Mouse (Mus musculus) T-helper 1 cell (primary cell): ENCODE data around the gene Taar8c.
"Not testable (repeated sequence)": the region's sequence is repeated elsewhere in the genome, so short reads cannot be mapped to it uniquely, and the experiment has no call there.

Experiments
- in situ Hi-C: fragments of 300-600 bp; cut with MboI, MseI; formaldehyde crosslinking; loops from one replicate; pipeline ENCODE4 v1.15.1; 2025; ENCODE audit warnings: high pct_unique_total_duplicates

Gene Taar8c

DNA sequence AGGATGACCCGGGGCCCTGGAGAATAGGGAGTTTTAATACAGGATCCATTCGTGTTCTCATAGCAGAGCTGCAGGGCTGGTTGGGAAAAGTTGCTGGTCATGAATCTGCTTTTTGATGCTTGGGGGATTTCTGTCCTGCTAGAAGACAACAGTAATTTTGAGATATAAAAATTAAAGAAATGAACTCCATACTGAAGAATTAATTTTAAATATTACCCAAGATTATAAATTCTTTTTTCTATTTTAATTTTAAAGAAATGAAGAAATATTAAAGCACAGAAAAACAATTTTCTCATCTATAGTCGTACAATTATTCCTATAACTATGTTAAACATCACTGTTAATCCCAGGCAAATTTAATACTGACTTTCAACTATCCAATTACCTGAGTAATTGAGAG is at the start of gene Taar8c:
Taar8c (minus strand) TSS at position 101 of the 400 bp plus-strand sequence.
- in situ Hi-C loops: not testable (repeated sequence)

DNA sequence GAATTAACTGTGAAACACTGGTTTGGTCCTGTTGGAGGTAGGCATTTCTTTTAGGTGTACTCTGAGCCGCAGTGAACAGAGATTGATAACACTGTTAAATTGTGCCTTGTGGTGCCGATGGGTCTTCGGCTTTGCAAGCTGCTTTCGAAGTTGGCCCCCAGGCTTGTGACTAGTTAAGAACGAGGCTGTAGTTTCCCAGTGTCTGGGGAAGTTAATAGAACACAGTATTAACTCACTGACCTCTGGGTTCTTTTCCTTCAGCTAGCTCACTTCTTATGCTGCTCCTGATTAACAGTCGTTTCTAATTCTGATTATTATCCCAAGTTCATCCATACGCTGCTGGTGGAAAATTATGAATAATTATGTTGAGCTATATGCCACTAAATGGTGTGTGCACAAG is 48.4 kb upstream of the Taar8c start:
- in situ Hi-C loops: no loop called here

DNA sequence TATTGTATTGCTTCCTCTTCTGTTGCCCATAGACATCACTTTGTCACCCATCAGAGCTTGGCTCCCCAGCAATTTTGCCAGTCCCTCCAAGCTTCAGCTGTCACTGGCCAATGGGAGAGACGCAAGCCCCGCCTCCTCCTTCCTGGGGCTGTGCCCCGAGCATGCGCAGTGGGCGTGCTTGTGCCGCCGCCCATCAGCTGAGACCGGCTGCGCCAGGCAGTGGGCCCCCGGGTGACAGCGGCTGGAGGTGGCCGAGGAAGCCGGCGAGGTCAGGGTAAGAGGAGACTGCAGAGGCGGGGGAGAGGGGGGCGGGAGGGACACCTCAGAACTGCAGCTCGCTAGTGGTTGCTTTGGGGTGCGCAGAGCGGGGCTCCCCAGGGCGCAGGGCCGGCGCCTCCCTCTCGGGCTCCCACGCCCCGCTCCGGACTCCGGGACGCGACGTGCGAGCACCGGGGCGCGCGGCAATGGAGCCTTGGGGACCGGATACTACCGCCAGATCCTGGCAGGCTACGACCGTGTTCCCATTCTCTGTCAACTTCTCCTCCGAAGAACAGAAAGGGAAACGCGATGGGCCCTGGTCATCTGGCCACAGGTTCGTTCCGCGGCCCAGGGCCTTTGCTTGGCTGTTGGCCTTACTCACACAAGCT is 47.5 kb upstream of the Taar8c start, which contains the start of gene Stx7:
Stx7 (plus strand) TSS at position 168 of the 647 bp plus-strand sequence.
- in situ Hi-C loops: no loop called here

DNA sequence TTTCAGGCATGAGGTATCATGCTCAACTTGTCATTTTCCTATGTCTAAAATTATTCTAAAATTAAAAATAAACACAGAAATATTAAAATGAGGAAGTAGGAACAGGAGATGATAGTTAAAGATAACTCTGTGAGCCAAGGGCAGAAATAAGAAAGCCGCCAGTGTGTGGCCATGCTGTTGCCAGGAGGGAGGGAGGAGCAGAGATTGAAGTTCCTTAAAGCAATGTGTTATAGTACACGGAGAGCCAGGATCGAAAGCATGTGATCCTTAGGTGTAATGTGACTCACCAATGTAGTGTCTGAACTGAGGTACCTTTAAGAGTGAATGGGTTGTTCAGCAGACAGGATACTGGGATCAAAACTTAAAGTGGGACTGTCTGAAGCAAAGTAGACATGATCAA is 41.0 kb upstream of the Taar8c start:
- in situ Hi-C loops: no loop called here

DNA sequence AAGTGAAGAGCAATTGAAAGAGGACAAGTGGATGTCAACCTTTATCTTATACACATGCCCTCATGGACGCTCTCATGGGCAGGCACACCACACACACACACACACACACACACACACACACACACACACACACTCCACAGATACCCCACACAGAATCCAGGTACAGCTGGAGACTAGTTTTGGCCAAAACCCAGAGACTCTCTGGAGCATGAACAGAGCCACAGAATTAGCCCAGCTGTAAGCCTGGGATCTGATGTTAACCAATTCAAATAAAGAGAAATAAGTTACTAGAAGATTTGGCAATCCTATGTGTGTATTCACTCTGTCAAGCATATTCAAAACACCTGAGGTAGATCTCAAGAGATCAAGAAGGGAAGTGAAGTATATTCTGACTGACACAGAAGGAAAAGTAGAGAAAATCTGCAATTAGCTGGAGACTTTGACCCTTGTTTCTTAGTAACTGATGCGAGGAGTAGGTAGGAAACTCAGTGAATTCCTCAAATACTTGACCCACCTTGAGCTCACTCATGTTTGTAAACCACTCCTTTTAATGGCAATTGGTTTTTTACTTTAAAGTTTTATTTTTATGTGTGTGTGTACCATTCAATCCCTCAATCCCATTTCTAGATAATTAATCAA is 37.0 kb upstream of the Taar8c start:
- in situ Hi-C loops: loop anchor here (5.0 kb wide), 1 partner anchor 321 kb away; no protein-coding TSS in a partner anchor

DNA sequence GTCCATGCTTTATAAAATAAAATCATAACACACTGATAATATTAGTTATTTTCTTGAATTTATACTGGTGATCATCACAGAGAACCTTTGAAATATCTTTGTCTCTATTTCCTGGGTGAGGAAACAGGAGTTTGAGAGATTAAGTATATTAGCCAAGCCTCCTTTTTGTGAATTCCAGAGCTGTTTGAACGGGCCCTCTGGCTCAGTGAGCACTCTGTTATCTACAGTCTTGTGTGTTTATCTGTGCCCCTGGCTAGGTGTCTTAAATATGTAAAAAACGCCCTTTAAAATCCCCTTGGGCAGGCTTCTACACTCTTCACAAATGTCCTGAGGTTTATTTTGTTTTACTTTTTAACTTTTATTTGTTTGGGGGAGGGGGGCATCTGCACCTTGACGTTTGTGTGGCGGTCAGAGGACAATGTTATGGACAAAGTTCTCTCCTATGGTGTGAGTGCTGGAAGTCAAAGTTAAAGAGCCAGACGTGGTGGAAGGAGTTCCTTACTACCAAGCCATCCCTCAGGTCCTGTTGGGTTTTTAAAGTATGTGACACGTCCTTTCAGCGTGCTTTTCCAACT is 32.4 kb upstream of the Taar8c start:
- in situ Hi-C loops: no loop called here

DNA sequence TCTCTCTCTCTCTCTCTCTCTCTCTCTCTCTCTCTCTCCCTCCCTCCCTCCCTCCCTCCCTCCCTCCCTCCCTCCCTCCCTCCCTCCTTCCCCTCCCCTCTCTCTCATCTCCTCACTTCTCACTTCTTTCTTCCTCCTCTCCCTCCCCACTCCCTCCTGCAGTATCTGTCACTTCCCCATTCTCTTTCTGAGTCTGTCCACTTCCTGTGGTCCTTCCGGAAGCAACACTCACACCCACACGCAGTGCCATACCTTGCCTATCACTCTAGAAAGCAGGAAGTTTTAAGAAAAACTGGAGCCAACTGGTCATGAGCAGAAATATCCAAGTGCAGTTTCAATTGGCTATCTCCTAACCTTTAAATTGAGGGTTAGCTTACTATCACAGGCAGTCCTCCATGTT is 31.4 kb upstream of the Taar8c start:
- in situ Hi-C loops: no loop called here

DNA sequence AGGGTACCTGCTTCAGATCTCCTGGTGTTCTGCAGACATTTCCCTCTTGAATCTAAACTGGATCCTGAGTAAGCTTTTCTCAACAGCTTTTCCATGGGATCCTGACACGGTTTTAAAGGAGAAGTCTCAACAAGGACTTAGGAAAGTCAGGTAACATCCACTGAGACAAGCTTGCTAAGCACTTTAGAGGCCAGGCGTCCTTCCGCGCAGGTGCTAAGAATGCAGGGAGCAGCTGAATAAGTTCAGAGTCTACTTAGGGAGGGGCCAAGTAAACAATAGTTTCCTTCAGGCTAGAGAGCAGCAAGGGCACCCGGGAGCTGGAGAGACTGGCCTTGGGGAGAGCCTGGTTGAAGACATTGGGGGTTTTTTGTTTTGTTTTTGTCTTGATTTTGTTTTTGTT is 30.6 kb upstream of the Taar8c start:
- in situ Hi-C loops: no loop called here

DNA sequence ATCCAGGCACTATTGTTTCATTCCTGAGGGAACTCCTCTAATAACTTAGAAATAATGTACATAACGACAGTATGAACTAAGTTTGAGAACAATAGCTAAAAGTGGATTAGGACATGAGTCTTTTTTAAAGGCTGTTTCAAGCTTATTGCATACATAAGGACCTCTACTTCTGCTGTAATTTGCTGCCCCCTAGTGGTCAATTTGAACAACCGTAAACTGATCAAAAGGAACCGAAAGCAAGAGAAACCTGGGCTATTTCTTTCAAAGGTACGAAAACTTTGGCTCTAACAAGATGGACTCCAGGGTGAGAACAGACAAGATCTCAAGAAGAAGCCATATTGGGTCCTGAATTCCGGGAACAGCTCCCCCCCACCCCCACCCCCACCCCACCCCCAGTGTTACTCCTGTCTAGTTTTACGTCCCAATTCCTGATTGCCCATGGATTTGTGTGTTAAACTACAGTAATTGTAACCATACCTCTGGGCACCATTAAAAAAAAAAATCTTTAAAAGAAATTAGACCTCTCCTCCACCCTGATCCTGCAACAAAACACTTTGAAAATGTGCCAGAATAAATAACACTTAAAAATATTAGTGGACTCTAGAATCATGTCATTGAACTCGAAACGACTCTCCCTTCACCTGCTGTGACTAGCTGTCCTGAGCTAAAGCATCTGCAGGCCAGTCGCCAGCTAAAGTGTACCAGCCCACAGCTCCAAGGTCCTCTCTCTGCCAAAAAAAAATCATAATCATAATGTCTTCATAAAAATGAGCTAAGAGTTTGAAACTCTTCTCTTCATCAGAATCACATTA is 29.9 kb upstream of the Taar8c start:
- in situ Hi-C loops: no loop called here

DNA sequence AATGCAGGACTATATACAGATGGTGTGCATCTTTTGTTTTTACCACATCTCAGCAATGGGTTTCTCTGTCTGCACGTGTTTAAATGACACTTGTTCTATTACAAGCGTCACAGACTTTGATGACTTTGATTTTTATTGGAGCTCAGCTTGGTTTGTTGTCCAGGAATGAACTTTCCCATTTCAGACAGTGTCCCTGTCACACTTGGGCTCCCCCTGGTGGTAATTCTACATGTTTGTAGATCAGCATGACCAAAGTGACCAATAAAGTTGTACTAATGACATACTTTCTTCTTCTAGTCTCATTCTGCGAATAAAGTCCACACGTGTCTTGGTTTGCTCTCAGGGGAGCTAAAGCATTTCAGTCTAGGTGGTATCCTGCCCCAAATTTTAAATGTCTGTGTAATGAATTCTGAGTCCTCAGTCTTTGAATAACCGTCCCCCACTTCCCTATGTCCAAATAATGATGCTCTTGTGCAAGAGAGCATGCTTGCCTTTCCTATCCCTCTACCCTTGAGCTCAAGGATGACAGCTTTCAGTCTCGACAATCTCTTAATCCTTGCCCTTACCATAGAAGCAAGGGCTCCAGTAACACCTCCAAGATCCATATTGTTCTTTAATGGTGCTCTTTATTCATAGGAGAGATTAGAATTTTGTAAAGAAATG is 9.5 kb upstream of the Taar8c start:
- in situ Hi-C loops: no loop called here

DNA sequence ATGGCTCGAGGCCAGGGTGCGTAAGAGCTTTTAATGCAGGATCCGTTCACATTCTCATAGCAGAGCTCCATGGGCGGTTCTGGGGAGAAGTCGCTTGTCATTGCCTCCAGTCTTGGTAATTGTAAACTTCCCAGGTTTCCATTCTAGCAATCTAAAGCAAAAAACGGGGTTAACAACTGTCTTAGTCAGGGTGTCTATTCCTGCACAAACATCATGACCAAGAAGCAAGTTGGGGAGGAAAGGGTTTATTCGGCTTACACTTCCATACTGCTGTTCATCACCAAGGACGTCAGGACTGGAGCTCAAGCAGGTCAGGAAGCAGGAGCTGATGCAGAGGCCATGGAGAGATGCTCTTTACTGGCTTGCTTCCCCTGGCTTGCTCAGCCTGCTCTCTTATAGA is 7.7 kb upstream of the Taar8c start, which contains the start of gene Taar9:
Taar9 (minus strand) TSS at position 101 of the 400 bp plus-strand sequence.
- in situ Hi-C loops: not testable (repeated sequence)

DNA sequence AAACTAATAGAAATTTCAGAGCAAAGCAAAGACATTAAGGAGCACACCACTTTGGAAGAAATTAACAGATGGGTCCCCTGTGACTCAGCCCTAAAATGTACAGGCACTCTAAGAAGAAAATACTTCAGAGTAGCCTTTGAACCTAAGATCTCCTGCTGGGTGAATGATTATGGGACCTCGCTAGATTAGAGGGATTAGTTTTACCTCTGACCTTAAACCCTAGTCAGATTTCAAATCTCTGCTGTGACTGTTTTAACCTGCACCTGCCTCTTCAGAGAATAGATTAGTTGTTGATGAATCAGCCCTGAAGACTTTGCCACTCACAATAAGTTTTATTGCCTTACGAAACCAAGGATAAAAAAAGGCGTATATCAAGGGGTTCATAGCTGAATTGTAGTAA is 6.5 kb upstream of the Taar8c start:
- in situ Hi-C loops: no loop called here

DNA sequence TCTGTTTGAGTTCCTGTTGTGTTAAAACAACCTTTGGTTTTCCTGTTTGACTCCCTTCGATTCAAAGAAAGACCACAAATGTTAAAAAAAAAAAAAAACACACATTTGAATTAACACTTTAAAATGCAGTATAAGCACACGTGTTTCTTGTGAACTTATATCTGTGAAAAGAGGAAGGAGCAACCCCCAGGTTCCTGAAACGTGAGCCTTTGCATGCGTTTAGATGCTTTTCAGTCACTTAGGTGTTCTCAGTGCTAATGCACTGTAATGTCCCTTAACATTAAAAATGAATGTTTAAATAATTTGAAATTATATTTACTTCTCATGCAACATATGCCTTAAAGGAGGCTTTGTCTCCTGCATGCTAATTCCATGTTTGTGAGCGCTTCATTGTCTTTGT is 6.0 kb upstream of the Taar8c start:
- in situ Hi-C loops: no loop called here

DNA sequence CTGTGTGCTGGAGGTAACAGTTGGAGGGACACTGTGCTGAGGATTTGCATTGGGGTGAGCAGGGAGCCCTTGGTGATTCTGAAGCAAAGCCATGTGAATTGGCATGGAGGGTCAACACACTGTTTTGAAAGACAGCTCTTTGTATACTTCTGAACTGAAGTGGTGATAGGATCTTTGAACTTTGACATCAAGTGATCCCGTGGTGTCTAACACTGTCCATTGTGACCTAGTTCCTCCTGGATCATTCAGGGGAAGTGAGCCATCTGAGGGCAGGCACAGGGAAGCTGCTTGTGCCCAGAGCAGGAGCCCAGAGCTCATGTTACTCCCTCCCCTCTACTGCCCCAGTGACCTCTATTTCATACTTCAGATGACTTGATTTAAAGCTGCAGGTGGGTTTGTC is 1.6 kb upstream of the Taar8c start:
- in situ Hi-C loops: not testable (repeated sequence)

DNA sequence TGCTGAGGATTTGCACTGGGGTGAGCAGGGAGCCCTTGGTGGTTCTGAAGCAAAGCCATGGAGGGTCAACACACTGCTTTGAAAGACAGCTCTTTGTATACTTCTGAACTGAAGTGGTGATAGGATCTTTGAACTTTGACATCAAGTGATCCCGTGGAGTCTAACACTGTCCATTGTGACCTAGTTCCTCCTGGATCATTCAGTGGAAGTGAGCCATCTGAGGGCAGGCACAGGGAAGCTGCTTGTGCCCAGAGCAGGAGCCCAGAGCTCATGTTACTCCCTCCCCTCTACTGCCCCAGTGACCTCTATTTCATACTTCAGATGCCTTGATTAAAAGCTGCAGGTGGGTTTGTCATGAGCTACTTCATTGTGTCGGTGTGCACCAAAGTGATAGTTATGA is 4.7 kb downstream of the Taar8c start:
- in situ Hi-C loops: loop anchor here (25.0 kb wide), 1 partner anchor 285 kb away; no protein-coding TSS in a partner anchor

DNA sequence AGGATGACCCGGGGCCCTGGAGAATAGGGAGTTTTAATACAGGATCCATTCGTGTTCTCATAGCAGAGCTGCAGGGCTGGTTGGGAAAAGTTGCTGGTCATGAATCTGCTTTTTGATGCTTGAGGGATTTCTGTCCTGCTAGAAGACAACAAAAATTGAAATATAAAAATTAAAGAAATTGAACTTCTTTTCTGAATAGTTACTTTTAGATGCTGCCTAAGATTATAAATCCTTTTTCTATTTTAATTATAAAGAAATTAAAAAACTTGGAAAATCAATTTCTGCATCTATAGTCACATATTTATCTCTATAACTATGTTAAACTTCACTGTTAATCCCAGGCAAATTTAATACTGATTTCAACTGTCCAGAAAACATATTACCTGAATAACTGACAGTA is 9.5 kb downstream of the Taar8c start, which contains the start of gene Taar8b:
Taar8b (minus strand) TSS at position 101 of the 400 bp plus-strand sequence.
- in situ Hi-C loops: loop anchor here (25.0 kb wide), 1 partner anchor 280 kb away; no protein-coding TSS in a partner anchor

DNA sequence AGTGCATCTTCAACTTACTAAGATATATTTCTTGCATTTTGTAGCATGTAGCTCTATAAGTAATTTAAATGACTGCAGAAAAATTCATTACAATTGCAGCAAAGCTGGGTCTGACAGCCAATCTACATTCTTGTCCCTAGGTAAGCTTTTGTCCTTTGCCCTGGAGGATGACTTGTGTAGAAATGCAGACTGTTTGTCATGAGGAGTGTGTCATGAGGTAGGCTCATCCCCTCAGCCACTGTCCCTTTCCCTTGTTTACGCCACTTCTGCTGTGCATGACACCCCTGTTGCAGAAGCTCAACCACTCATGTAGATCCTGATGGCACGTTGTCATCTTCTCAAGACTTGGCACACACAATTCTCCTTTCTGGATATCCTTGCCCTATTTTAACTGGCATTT is 14.5 kb downstream of the Taar8c start:
- in situ Hi-C loops: loop anchor here (25.0 kb wide), 1 partner anchor 275 kb away; no protein-coding TSS in a partner anchor

DNA sequence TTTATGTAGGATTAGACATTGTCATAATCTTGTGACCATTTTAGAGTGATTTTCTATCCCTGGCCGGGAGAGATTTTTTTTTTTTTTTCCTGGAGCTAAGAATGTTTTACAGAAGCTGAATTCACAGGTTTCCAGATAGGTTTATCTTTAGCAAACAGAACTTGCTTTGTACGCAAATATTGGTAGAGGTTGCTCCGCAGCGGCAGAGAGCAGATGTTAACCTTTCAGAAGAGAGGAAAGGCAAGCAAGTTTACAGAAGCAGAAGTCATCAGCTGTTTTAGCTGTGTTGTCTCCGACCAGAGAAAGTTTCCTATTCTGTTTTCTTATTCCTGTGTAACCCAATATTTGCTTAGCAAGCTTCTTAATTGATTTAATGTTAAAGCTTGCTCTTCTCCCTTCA is 15.2 kb downstream of the Taar8c start:
- in situ Hi-C loops: loop anchor here (25.0 kb wide), 1 partner anchor 274 kb away; no protein-coding TSS in a partner anchor

DNA sequence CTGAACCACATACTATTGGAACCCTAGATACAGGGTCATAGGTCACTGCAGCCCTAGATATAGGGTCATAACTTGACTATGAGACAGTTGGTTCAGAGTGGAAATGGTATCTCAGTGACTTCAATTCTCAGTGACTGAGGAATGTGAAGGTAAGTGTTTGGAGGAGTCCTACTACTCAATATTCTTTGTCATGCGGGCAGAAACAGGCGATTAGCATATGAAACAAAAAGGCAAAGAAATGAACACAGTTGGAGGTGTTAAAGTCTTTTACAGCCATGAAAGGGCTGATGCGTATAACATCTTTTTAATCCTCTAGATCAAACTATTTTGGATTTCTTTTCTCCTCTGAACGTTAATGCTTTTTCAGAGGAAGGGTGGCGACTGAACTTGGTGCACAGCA is 15.8 kb downstream of the Taar8c start:
- in situ Hi-C loops: loop anchor here (25.0 kb wide), 1 partner anchor 274 kb away; no protein-coding TSS in a partner anchor

DNA sequence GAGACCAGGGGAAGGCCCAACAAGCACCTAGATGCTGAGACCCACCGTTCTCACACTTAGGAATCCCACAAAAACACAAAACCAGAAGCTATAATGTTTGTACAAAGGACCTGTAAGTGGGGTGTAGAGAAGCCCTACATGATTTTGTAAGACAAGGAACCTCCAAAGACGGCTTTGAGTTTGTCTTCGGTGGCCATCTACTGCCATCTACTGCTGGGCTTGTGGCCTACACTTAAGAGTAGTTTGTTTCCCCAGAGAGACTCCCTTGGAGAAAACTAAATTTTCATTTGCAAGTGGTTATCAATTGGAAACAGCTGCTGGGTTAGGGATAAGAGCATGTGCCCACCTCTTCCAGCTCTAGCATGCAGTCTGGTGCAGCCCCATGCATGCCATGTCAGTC is 21.5 kb downstream of the Taar8c start:
- in situ Hi-C loops: loop anchor here (25.0 kb wide), 1 partner anchor 268 kb away; no protein-coding TSS in a partner anchor

DNA sequence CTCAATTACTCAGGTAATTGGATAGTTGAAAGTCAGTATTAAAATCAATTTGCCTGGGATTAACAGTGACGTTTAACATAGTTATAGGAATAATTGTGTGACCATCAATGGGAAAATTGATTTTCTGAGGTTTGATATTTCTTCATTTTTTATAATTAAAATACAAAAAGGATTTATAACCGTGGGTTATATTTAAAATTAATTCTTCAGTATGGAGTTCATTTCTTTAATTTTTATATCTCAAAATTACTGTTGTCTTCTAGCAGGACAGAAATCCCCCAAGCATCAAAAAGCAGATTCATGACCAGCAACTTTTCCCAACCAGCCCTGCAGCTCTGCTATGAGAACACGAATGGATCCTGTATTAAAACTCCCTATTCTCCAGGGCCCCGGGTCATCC is 25.5 kb downstream of the Taar8c start, which contains the start of gene Taar8a:
Taar8a (plus strand) TSS at position 301 of the 400 bp plus-strand sequence.
- in situ Hi-C loops: loop anchor here (25.0 kb wide), 1 partner anchor 264 kb away; no protein-coding TSS in a partner anchor
